Mouse (Mus musculus) lung, embryonic 14.5 days (tissue): ENCODE data around the gene Rhbdf1. TPM values are rescaled to one million over a fixed set of nuclear protein-coding genes. Genes with fewer than 3 reads are reported as not detected.

Experiments
- ATAC-seq: fragments of 200-750 bp; cut with Nextera tagmentation; 2 replicates; pipeline ENCODE4 v1.8.0; 2017; ENCODE audit warnings: mild to moderate bottlenecking, moderate TSS enrichment, moderate library complexity; ENCODE audit not compliant: insufficient read depth
- DNase-seq: peaks from one replicate; pipeline ENCODE4 v3.0.0-alpha.2; 2015
- H3K27ac ChIP-seq: fragments of 300-500 bp; sonication (generic); 2 replicates; pipeline ENCODE4 v1.5.1; 2014; ENCODE audit warnings: low read depth, mild to moderate bottlenecking, moderate library complexity
- H3K27me3 ChIP-seq: fragments of 300-500 bp; sonication (generic); 2 replicates; pipeline ENCODE4 v1.6.1; 2014; ENCODE audit warnings: low read length, control low read depth; ENCODE audit not compliant: insufficient read depth
- H3K36me3 ChIP-seq: fragments of 300-500 bp; sonication (generic); 2 replicates; pipeline ENCODE4 v1.6.1; 2014; ENCODE audit warnings: control low read depth; ENCODE audit not compliant: insufficient read depth
- H3K4me1 ChIP-seq: fragments of 300-500 bp; sonication (generic); 2 replicates; pipeline ENCODE4 v1.6.1; 2014; ENCODE audit warnings: antibody characterized with exemption, control low read depth; ENCODE audit not compliant: insufficient read depth
- H3K4me2 ChIP-seq: fragments of 300-500 bp; sonication (generic); 2 replicates; pipeline ENCODE4 v1.6.1; 2014; ENCODE audit warnings: mild to moderate bottlenecking
- H3K4me3 ChIP-seq: fragments of 300-500 bp; sonication (generic); 2 replicates; pipeline ENCODE4 v1.5.1; 2014; ENCODE audit warnings: low read depth, low read length
- H3K9ac ChIP-seq: fragments of 300-500 bp; sonication (generic); 2 replicates; pipeline ENCODE4 v1.6.1; 2014
- H3K9me3 ChIP-seq: fragments of 300-500 bp; sonication (generic); 2 replicates; pipeline ENCODE4 v1.6.1; 2016; ENCODE audit warnings: low read depth, low read length, control low read depth
- CTCF ChIP-seq: IDR thresholded peaks from 2 replicates; pipeline ENCODE4 v1.5.1; 2016; ENCODE audit warnings: antibody characterized with exemption, low read depth
- WGBS: fragments of 180-500 bp; shearing (Covaris S2); extraction: QIAGEN DNeasy Blood & Tissue Kit; methylation state at CpG from one replicate; pipeline ENCODE4 v1.1.7; 2014; 5-methylcytosine and 5-hydroxymethylcytosine counted together
- polyA plus RNA-seq: library from polyadenylated mRNA; unstranded; fragments of >200 nt; fragmentation: Nextera tagmentation; extraction: Ambion mirVana; gene quantifications from 2 replicates; pipeline ENCODE4 v1.2.1, GENCODE M21; 2014

Rhbdf1 gene
- polyA plus RNA-seq, 1 experiment from 2014 or later = 63.9 TPM

- peak overlapping the region; percentile 23; the same call in 1 of the 2 replicates for H3K9ac ChIP-seq
- TF ChIP-seq CTCF = no peak
- no peaks in the 10 kb centered on the region for H3K27me3 ChIP-seq
- ATAC-seq (peak; percentile 19; the same call in 1 of the 2 replicates), DNase-seq (peak; percentile 77)
- peaks cover 35% of the 10 kb centered on the region for H3K4me1 ChIP-seq
- no peaks in the 10 kb centered on the region for H3K9me3 ChIP-seq
- 43% methylated on average over 7 of the region's 7 CpGs for WGBS
- H3K4me3 ChIP-seq = no peak overlapping the region
- peak overlapping the region; percentile 98 for H3K27ac ChIP-seq
- peak overlapping the region; percentile 40 for H3K4me2 ChIP-seq
- peaks cover 24% of the 10 kb centered on the region for H3K36me3 ChIP-seq
These were observed 3.4 kb upstream of the Rhbdf1 start for GRCm38 (mm10) chr11:32225222-32226104.

GRCm38 (mm10) chr11:32224468-32225139, 2.5 kb upstream of the Rhbdf1 start:
- 10% methylated on average over 4 of the region's 4 CpGs for WGBS
- peak; percentile 90 for DNase-seq
- no peak for TF ChIP-seq CTCF
- Histone ChIP-seq H3K4me1 (peaks cover 35% of the 10 kb centered on the region), H3K4me3 (no peak overlapping the region), H3K27ac (peak overlapping the region; percentile 98), H3K9ac (peak overlapping the region; percentile 23; the same call in 1 of the 2 replicates), H3K9me3 (no peaks in the 10 kb centered on the region), H3K36me3 (peaks cover 15% of the 10 kb centered on the region), H3K4me2 (peak overlapping the region; percentile 40), H3K27me3 (no peaks in the 10 kb centered on the region)
- ATAC-seq = peak; percentile 45

DNA sequence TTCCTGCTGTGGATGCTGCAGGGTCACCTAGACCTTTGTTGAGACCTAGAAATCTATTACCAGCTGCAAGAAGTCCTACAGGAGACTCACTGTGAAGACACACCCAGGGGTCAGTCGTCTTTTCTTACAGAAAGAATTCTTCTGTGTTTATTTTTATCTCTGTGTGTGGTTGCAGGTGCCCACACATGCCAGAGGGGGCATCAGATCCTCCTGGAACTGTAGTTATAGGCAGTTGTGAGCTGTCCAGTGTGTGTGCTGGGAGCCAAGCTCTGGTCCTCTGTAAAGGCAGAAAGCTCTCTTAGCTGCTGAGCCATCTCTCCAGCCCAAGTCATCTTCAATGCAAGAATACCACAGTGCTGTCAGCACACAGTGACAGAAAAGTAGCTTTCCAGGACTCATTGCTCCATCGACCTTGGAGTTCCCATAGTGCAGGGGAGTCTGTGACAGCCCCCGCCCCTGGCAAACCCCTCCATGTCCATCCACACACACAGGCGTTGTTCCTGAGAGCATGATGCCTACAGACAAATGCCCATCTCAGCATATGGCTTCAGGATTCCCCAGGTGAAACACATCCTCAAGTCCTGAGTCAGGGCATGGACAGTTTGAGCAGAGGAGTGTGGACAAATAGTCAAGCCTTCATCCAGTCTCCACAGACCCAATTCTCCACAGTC, 1.3 kb upstream of the Rhbdf1 start:
- no peak for ATAC-seq
- Histone ChIP-seq H3K4me1 (peaks cover 35% of the 10 kb centered on the region), H3K27me3 (no peaks in the 10 kb centered on the region), H3K9ac (no peak overlapping the region), H3K9me3 (no peaks in the 10 kb centered on the region), H3K4me2 (peak overlapping the region; percentile 81; the same call in 1 of the 2 replicates), H3K36me3 (0 out of 2 replicates have a peak, but pooled peaks cover 8% of the 10 kb centered on the region), H3K4me3 (no peak overlapping the region), H3K27ac (peak overlapping the region; percentile 98)
- TF ChIP-seq CTCF = peak; percentile 24; the same call in 1 of the 2 replicates
- DNase-seq = no peak
- WGBS = 61% methylated on average over 4 of the region's 4 CpGs

DNA sequence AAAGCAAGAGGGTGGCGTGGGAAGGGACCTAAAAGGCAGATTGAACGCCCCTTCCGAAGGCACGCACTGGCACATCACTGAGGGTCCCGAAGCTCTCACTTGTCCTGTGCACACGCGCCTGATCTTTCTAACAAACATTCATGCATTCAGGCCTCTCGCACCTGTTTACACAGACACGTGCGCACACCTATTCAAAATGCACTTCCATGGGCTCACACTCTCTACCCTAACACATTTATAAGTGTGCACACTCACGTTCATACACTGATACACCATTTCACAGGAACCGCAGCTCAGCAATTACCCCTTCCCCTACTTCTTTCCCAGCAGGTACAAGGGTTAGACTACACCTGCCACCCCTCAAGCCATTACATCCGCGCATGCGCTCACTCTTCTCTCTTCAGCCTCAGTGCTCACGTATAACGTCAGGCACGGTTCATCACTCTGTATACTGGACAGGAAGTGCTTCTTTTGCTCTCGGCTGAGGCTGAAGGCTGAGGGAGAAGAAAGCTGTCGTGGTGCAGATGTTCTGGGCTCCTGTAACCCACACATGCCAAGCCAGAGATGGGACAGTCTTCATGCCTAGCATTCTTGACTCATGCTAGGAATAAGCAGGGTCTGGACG, 582 bp upstream of the Rhbdf1 start:
- Histone ChIP-seq H3K4me3 (peak overlapping the region; percentile 94), H3K9ac (peak overlapping the region; percentile 96), H3K4me2 (peak overlapping the region; percentile 81), H3K9me3 (no peaks in the 10 kb centered on the region), H3K27ac (peak overlapping the region; percentile 98), H3K36me3 (0 out of 2 replicates have a peak, but pooled peaks cover 10% of the 10 kb centered on the region), H3K27me3 (no peaks in the 10 kb centered on the region), H3K4me1 (peaks cover 35% of the 10 kb centered on the region)
- no peak for ATAC-seq
- DNase-seq = peak; percentile 63
- no peak for TF ChIP-seq CTCF
- 8% methylated on average over 21 of the region's 21 CpGs for WGBS

DNA sequence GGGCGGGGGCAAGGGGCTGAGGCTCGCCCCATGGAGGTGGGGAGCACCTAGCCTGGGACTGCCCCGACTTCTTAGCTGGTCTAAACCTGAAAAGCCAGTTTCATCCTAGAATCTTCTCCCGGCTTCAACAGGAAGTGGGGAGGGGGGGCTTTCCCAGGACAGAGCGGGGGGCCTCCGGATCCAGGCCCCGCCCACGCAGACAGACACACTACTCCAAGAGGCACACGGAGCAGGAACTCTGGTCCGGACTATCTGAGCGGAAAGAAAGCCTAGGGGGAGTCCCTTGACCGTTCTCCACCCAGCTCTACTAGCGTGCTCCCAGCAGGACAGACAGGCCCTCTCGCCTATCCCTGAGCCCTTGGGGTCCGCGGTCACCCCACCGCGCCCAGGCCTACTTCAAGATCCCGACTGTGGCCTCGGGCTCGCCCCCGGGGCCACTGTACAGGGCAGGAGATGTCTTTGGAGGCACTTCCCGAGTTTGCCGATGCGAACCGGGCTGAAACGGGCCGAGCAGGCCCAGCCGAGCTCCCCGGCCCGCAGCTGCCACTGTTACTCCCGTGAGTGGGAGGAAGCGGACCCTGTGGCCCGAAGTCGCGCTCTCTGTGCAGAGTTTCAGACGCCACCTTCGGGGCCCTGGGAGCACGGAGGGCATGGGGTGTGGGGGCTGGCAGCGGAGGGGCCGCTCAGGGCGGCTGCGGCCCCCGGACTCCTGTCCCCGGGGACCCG, 712 bp downstream of the Rhbdf1 start:
- Histone ChIP-seq H3K4me2 (peak overlapping the region; percentile 81), H3K36me3 (0 out of 2 replicates have a peak, but pooled peaks cover 18% of the 10 kb centered on the region), H3K9ac (peak overlapping the region; percentile 96), H3K4me1 (peaks cover 29% of the 10 kb centered on the region), H3K4me3 (peak overlapping the region; percentile 94), H3K27ac (peak overlapping the region; percentile 98), H3K27me3 (no peaks in the 10 kb centered on the region), H3K9me3 (no peaks in the 10 kb centered on the region)
- ATAC-seq (peak; percentile 67), DNase-seq (peak; percentile 90)
- 0% methylated on average over 46 of the region's 46 CpGs for WGBS
- TF ChIP-seq CTCF = no peak
